Mouse (Mus musculus) liver, postnatal 0 days (tissue): Measurements from ENCODE around the gene Mast3.

Experiments
- CTCF ChIP-seq: sonication (generic); IDR thresholded peaks from 2 replicates; pipeline ENCODE4 v1.5.1; 2016; ENCODE audit warnings: antibody characterized with exemption, low read depth
- EP300 ChIP-seq: IDR thresholded peaks from 2 replicates; pipeline ENCODE4 v1.6.1; 2016; ENCODE audit warnings: antibody characterized with exemption, low read depth, mild to moderate bottlenecking

DNA sequence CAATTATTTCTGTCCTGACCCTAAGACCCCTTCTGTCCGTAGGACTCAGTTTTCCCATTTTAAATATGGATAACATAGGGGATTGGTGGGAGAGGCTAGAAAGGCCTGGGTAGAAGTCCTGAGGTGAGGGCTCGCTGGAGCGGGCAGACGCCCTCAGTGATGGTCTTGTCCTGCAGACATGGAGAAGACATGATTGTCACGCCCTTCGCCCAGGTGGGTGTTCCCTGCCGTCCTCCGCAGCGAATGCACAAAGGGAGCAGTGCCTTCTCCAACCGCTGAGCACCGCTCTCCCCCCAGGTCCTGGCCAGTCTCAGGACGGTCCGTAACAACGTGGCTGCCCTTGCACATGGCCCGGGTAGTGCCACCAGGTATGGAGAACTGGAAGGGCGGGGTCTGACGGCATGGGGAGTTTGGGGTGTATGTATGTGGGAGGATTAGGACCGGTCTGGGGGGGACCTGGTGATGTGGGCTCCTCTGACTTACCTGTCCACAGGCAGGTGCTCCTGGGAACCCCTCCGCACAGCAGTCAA is 59.1 kb downstream of the Mast3 start:
- no peak for TF ChIP-seq CTCF
- TF ChIP-seq EP300 = no peak
